Mouse (Mus musculus) heart, embryonic 10.5 days (tissue): ENCODE results near the gene Gm3448. TPM values are rescaled to one million over a fixed set of nuclear protein-coding genes. Genes with fewer than 3 reads are reported as not detected.
"Not testable (repeated sequence)": the region's sequence is repeated elsewhere in the genome, so short reads cannot be mapped to it uniquely, and the experiment has no call there.

Experiments
- DNase-seq: peaks from one replicate; pipeline ENCODE4 v3.0.0-alpha.2; 2017; ENCODE audit warnings: low spot score
- H3K27ac ChIP-seq: fragments of 300-500 bp; sonication (generic); 2 replicates; pipeline ENCODE4 v1.5.1; 2016; ENCODE audit warnings: mild to moderate bottlenecking
- H3K27me3 ChIP-seq: fragments of 300-500 bp; sonication (generic); 2 replicates; pipeline ENCODE4 v1.6.1; 2016; ENCODE audit warnings: mild to moderate bottlenecking; ENCODE audit not compliant: poor library complexity, insufficient read depth, severe bottlenecking
- H3K36me3 ChIP-seq: fragments of 300-500 bp; sonication (generic); 2 replicates; pipeline ENCODE4 v1.6.1; 2016; ENCODE audit warnings: mild to moderate bottlenecking, moderate library complexity
- H3K4me1 ChIP-seq: fragments of 300-500 bp; sonication (generic); 2 replicates; pipeline ENCODE4 v1.6.1; 2016; ENCODE audit warnings: mild to moderate bottlenecking
- H3K4me3 ChIP-seq: fragments of 300-500 bp; sonication (generic); 2 replicates; pipeline ENCODE4 v1.5.1; 2016; ENCODE audit warnings: mild to moderate bottlenecking, moderate library complexity
- H3K9me3 ChIP-seq: fragments of 300-500 bp; sonication (generic); 2 replicates; pipeline ENCODE4 v1.6.1; 2016; ENCODE audit warnings: mild to moderate bottlenecking, moderate library complexity
- WGBS: fragments of 180-500 bp; shearing (Covaris S2); methylation state at CpG from one replicate; pipeline ENCODE4 v1.1.7; 2016; 5-methylcytosine and 5-hydroxymethylcytosine counted together
- polyA plus RNA-seq: library from polyadenylated mRNA; unstranded; fragments of >200 nt; fragmentation: Nextera tagmentation; extraction: Ambion mirVana; gene quantifications from 2 replicates; pipeline ENCODE4 v1.2.1, GENCODE M21; 2016

Gene Gm3448
- polyA plus RNA-seq, 1 experiment from 2014 or later: 3.2 TPM

GRCm38 (mm10) chr17:15023878-15024492, 17.4 kb downstream of the Gm3448 start:
- not testable (repeated sequence) for H3K27ac ChIP-seq, H3K4me1 ChIP-seq, H3K9me3 ChIP-seq, DNase-seq, H3K4me3 ChIP-seq, H3K27me3 ChIP-seq, H3K36me3 ChIP-seq
- WGBS: no CpG with 5 or more reads among the region's 97 CpGs

GRCm38 (mm10) chr17:15021503-15022220, 19.7 kb downstream of the Gm3448 start:
- not testable (repeated sequence) for H3K4me3 ChIP-seq, H3K9me3 ChIP-seq, H3K27me3 ChIP-seq, H3K36me3 ChIP-seq, H3K27ac ChIP-seq, H3K4me1 ChIP-seq
- 84% methylated on average over 3 of the region's 3 CpGs for WGBS
- peak; percentile 36 for DNase-seq

- no CpG with 5 or more reads among the region's 60 CpGs for WGBS
- H3K4me1 ChIP-seq, H3K27ac ChIP-seq, DNase-seq, H3K4me3 ChIP-seq, H3K36me3 ChIP-seq, H3K9me3 ChIP-seq, H3K27me3 ChIP-seq: not testable (repeated sequence)
Measured at GRCm38 (mm10) chr17:15009706-15010413, 31.5 kb downstream of the Gm3448 start, which contains the start of gene Gm3435. Gm3435 (plus strand) TSS chr17:15010176.

- not testable (repeated sequence) for H3K4me3 ChIP-seq, H3K27ac ChIP-seq, H3K36me3 ChIP-seq, H3K27me3 ChIP-seq, H3K4me1 ChIP-seq, DNase-seq, H3K9me3 ChIP-seq
- WGBS: no CpG with 5 or more reads among the region's 3 CpGs
Measured at GRCm38 (mm10) chr17:15009088-15009487, 32.2 kb downstream of the Gm3448 start.

- WGBS: no CpG with 5 or more reads among the region's 4 CpGs
Measured at GRCm38 (mm10) chr17:15000047-15000446, 41.3 kb downstream of the Gm3448 start.

GRCm38 (mm10) chr17:14994140-14994539, 47.2 kb downstream of the Gm3448 start:
- not testable (repeated sequence) for H3K27me3 ChIP-seq, H3K9me3 ChIP-seq, H3K36me3 ChIP-seq, H3K4me3 ChIP-seq, DNase-seq, H3K4me1 ChIP-seq, H3K27ac ChIP-seq
- no CpG with 5 or more reads among the region's 5 CpGs for WGBS

More at GRCm38 (mm10) chr17:15000047-15000446, 41.3 kb downstream of the Gm3448 start:
- H3K9me3 ChIP-seq, H3K4me3 ChIP-seq, H3K36me3 ChIP-seq, DNase-seq, H3K27me3 ChIP-seq, H3K27ac ChIP-seq, H3K4me1 ChIP-seq: not testable (repeated sequence)

GRCm38 (mm10) chr17:14993139-14993832, 48.1 kb downstream of the Gm3448 start:
- H3K27me3 ChIP-seq, H3K4me1 ChIP-seq, H3K4me3 ChIP-seq, H3K27ac ChIP-seq, H3K36me3 ChIP-seq, DNase-seq, H3K9me3 ChIP-seq: not testable (repeated sequence)
- no CpG with 5 or more reads among the region's 47 CpGs for WGBS

- not testable (repeated sequence) for H3K4me3 ChIP-seq, H3K27ac ChIP-seq, H3K36me3 ChIP-seq, H3K27me3 ChIP-seq, H3K4me1 ChIP-seq, DNase-seq, H3K9me3 ChIP-seq
- no CpG with 5 or more reads among the region's 98 CpGs for WGBS
Measured at GRCm38 (mm10) chr17:14992522-14993138, 48.7 kb downstream of the Gm3448 start.

- H3K9me3 ChIP-seq, H3K27ac ChIP-seq, H3K4me3 ChIP-seq, H3K27me3 ChIP-seq, H3K4me1 ChIP-seq, H3K36me3 ChIP-seq, DNase-seq: not testable (repeated sequence)
- 81% methylated on average over 4 of the region's 5 CpGs for WGBS
Measured at GRCm38 (mm10) chr17:14990116-14990702, 51.1 kb downstream of the Gm3448 start.

GRCm38 (mm10) chr17:14978362-14979038, 62.8 kb downstream of the Gm3448 start, which contains the start of the genes 9030025P20Rik and Gm3417:
9030025P20Rik (plus strand) TSS chr17:14978468.
Gm3417 (minus strand) TSS chr17:14978790.
- not testable (repeated sequence) for H3K9me3 ChIP-seq, H3K4me1 ChIP-seq, H3K36me3 ChIP-seq, H3K27me3 ChIP-seq, H3K27ac ChIP-seq, H3K4me3 ChIP-seq, DNase-seq
- WGBS: no CpG with 5 or more reads among the region's 60 CpGs

GRCm38 (mm10) chr17:14977718-14978361, 63.5 kb downstream of the Gm3448 start:
- H3K36me3 ChIP-seq, H3K27ac ChIP-seq, H3K27me3 ChIP-seq, H3K9me3 ChIP-seq, H3K4me3 ChIP-seq, DNase-seq, H3K4me1 ChIP-seq: not testable (repeated sequence)
- 4% methylated on average over 4 of the region's 7 CpGs for WGBS
